Mouse (Mus musculus): ENCODE measurements around the gene Cpne2. TPM values are rescaled to one million over a fixed set of nuclear protein-coding genes. Genes with fewer than 3 reads are reported as not detected.

The Cpne2 gene
- 11.4 and 12.9 TPM in 2 replicates for polyA plus RNA-seq (2015; fragmentation: Nextera tagmentation; extraction: Ambion mirVana)

DNA sequence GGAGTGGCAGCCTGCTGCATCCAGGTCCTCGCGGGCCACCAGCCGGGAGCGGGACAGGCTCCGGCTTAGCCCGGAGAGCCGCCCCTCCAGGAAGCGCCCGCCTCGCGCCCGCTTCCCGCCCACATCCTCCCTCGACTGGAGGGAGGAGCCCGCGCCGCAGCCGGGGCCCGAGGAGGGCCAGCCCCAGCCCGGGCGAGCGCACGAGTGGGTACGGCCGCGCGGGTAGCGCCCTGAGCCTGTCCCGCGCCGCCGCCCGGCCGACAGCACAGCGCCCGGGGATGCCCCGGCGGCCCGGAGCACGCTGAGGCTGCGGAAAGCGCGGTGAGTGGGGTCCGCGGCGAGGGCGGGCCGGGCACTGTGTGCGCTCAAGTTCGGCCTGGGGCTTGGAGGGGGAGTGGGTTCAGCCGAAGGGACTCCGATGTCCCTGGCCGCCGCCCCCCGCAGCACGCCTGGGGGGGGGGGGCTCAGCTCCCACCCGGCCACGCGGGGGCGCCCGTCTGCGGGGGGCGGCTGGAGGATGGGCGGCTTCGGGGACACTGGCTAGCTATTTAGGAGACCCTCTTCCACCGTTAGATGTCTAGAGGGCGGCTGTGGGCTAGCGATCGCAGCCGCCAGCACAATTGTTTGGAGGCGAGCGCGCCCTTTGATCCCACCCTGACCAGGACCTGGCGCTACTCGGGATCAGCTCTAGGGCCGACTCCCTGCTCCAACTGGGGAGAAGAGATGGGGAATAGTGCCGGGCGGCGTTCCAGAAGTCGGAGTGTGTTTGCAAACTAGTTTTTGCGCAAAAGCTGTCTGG, at the start of gene Cpne2:
Gene Cpne2 (plus strand): TSS at position 118 of the 799 bp plus-strand sequence.
- H3K27ac ChIP-seq, result no peak within 1 kb of the TSS
- peak within 1 kb of the TSS; percentile 98 for H3K4me2 ChIP-seq (ENCODE audit: low read length)
- H3K4me3 ChIP-seq (replicated peaks; ENCODE audit: low read depth, low read length), result peak within 1 kb of the TSS; percentile 69
- peak; percentile 78 for ATAC-seq (replicated peaks; ENCODE audit: low FRiP score, low read depth)
- H3K9ac ChIP-seq (ENCODE audit: low read depth, low read length), result peak within 1 kb of the TSS; percentile 66
- H3K27me3 ChIP-seq (ENCODE audit: insufficient read depth, low read length), result no peaks in the 10 kb centered on the region
- H3K36me3 ChIP-seq (ENCODE audit: insufficient read depth, low read length), result no peaks in the 10 kb centered on the region
- H3K9me3 ChIP-seq (replicated peaks; ENCODE audit: low read length), result no peaks in the 10 kb centered on the region
- H3K4me1 ChIP-seq (replicated peaks; ENCODE audit: insufficient read depth, low read length), result peaks cover 4% of the 10 kb centered on the region
- peak; percentile 39; the same call in 1 of the 2 replicates for TF ChIP-seq CTCF (IDR thresholded peaks at IDR 0.05; ENCODE audit: low read depth)
- WGBS, result under 1% methylated on average over 75 of the region's 81 CpGs
- peak; percentile 70 for DNase-seq (ENCODE audit: low spot score)

GRCm38 (mm10) chr8:94485288-94485687, 47.5 kb upstream of the Cpne2 start:
- TF ChIP-seq CTCF (IDR thresholded peaks at IDR 0.05; ENCODE audit: low read depth), result no peak
- ATAC-seq (replicated peaks; ENCODE audit: low FRiP score, low read depth), result no peak
- no peak for DNase-seq (ENCODE audit: low spot score)
- 68% methylated on average over 3 of the region's 3 CpGs for WGBS
- H3K27me3 ChIP-seq (ENCODE audit: insufficient read depth, low read length), result no peaks in the 10 kb centered on the region
- H3K27ac ChIP-seq, result no peak overlapping the region
- no peaks in the 10 kb centered on the region for H3K4me1 ChIP-seq (replicated peaks; ENCODE audit: insufficient read depth, low read length)
- H3K4me2 ChIP-seq (ENCODE audit: low read length), result no peak overlapping the region
- no peaks in the 10 kb centered on the region for H3K9me3 ChIP-seq (replicated peaks; ENCODE audit: low read length)
- no peaks in the 10 kb centered on the region for H3K36me3 ChIP-seq (ENCODE audit: insufficient read depth, low read length)
- H3K4me3 ChIP-seq (replicated peaks; ENCODE audit: low read depth, low read length), result no peak overlapping the region
- H3K9ac ChIP-seq (ENCODE audit: low read depth, low read length), result no peak overlapping the region

GRCm38 (mm10) chr8:94485882-94486281, 46.9 kb upstream of the Cpne2 start:
- no peak for ATAC-seq (replicated peaks; ENCODE audit: low FRiP score, low read depth)
- no peaks in the 10 kb centered on the region for H3K4me1 ChIP-seq (replicated peaks; ENCODE audit: insufficient read depth, low read length)
- H3K36me3 ChIP-seq (ENCODE audit: insufficient read depth, low read length), result no peaks in the 10 kb centered on the region
- WGBS, result 23% methylated on average over 2 of the region's 2 CpGs
- no peak overlapping the region for H3K9ac ChIP-seq (ENCODE audit: low read depth, low read length)
- H3K9me3 ChIP-seq (replicated peaks; ENCODE audit: low read length), result no peaks in the 10 kb centered on the region
- H3K27me3 ChIP-seq (ENCODE audit: insufficient read depth, low read length), result no peaks in the 10 kb centered on the region
- TF ChIP-seq CTCF (IDR thresholded peaks at IDR 0.05; ENCODE audit: low read depth), result peak; percentile 72
- H3K27ac ChIP-seq, result no peak overlapping the region
- H3K4me2 ChIP-seq (ENCODE audit: low read length), result no peak overlapping the region
- no peak overlapping the region for H3K4me3 ChIP-seq (replicated peaks; ENCODE audit: low read depth, low read length)
- DNase-seq (ENCODE audit: low spot score), result peak; percentile 76

- Histone ChIP-seq H3K9ac (ENCODE audit: low read depth, low read length) (no peak overlapping the region), H3K27me3 (ENCODE audit: insufficient read depth, low read length) (no peaks in the 10 kb centered on the region), H3K4me2 (ENCODE audit: low read length) (no peak overlapping the region), H3K4me1 (replicated peaks; ENCODE audit: insufficient read depth, low read length) (no peaks in the 10 kb centered on the region), H3K27ac (no peak overlapping the region), H3K9me3 (replicated peaks; ENCODE audit: low read length) (no peaks in the 10 kb centered on the region), H3K36me3 (ENCODE audit: insufficient read depth, low read length) (no peaks in the 10 kb centered on the region), H3K4me3 (replicated peaks; ENCODE audit: low read depth, low read length) (no peak overlapping the region)
- WGBS, result 63% methylated on average over 2 of the region's 2 CpGs
- DNase-seq (ENCODE audit: low spot score) (no peak), ATAC-seq (replicated peaks; ENCODE audit: low FRiP score, low read depth) (no peak)
- no peak for TF ChIP-seq CTCF (IDR thresholded peaks at IDR 0.05; ENCODE audit: low read depth)
Observed at GRCm38 (mm10) chr8:94488016-94488415, 44.8 kb upstream of the Cpne2 start.

DNA sequence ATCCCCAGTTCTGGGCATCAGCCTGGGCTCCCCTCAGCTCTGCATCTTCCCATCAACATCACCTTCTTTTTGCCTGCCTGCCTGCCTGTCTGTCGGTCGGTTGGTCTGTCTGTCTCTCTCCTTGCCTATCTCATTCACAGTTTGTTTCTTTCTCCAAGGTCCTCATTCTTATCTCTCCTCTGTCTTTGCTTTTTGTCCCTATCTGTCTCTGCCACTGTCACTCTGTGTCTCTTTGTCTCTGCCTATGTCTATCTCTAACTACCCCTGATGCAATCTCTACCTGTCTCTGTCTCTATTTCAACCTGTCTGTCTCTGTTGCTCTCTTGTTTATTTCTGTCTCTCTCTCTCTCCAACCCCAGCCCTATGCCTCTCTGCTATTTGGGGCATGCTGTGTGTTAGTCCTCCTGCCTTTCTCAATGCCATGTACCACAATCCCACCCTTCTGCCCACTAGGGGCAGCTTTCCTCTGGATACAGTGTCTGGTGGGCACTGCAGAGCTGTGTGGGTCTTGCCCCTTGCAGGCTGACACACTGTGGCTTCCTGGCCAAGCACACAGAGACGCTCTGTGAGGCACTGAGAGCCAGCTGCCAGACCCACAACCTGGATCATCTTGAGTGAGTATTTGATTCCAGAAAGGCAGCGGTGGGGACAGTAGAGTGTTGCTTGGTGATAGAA, 42.8 kb upstream of the Cpne2 start:
- no peak overlapping the region for H3K9ac ChIP-seq (ENCODE audit: low read depth, low read length)
- H3K4me1 ChIP-seq (replicated peaks; ENCODE audit: insufficient read depth, low read length), result no peaks in the 10 kb centered on the region
- peak; percentile 45; the same call in 1 of the 2 replicates for TF ChIP-seq CTCF (IDR thresholded peaks at IDR 0.05; ENCODE audit: low read depth)
- H3K4me2 ChIP-seq (ENCODE audit: low read length), result no peak overlapping the region
- no peak overlapping the region for H3K4me3 ChIP-seq (replicated peaks; ENCODE audit: low read depth, low read length)
- H3K27me3 ChIP-seq (ENCODE audit: insufficient read depth, low read length), result no peaks in the 10 kb centered on the region
- WGBS, result 70% methylated on average over 4 of the region's 4 CpGs
- H3K36me3 ChIP-seq (ENCODE audit: insufficient read depth, low read length), result no peaks in the 10 kb centered on the region
- no peak for DNase-seq (ENCODE audit: low spot score)
- no peak overlapping the region for H3K27ac ChIP-seq
- no peak for ATAC-seq (replicated peaks; ENCODE audit: low FRiP score, low read depth)
- H3K9me3 ChIP-seq (replicated peaks; ENCODE audit: low read length), result no peaks in the 10 kb centered on the region

DNA sequence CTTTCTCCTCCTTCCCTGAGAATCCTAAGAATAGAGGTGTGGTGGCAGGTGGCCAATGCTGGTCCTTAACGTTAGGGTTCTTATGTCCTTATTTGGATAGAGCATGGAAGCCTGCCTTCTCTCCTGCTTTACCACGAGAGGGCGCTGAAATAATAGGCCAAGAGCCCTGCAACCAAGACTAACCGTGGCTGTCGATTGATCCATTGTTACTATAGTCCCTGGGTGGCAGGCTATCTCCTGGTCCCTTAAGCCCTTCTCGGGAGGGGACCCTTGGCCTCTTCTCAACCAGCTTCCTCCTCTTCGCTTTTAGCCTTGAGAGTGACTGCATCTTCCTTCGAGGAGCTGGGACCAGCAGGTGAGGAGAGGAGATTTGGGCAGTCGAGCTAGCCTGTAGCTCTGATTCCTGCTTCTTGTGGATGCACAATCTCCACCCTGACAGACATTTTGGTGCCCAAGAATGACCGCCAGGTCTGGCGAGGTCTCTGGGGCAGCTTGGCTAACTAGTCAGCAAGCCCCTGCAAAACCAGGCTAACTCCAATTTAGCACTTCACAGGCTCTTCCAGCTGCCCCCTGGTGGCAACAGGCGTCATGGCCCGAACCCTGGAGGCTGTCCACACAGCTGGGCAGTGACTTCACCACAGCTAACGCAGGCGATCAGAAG, 40.6 kb upstream of the Cpne2 start:
- H3K9ac ChIP-seq (ENCODE audit: low read depth, low read length), result no peak overlapping the region
- no peaks in the 10 kb centered on the region for H3K36me3 ChIP-seq (ENCODE audit: insufficient read depth, low read length)
- H3K4me2 ChIP-seq (ENCODE audit: low read length), result peak overlapping the region; percentile 63

More for the DNA sequence above, 40.6 kb upstream of the Cpne2 start:
- Histone ChIP-seq H3K4me3 (replicated peaks; ENCODE audit: low read depth, low read length) (no peak overlapping the region), H3K9me3 (replicated peaks; ENCODE audit: low read length) (no peaks in the 10 kb centered on the region), H3K27me3 (ENCODE audit: insufficient read depth, low read length) (no peaks in the 10 kb centered on the region), H3K27ac (no peak overlapping the region), H3K4me1 (replicated peaks; ENCODE audit: insufficient read depth, low read length) (no peaks in the 10 kb centered on the region)
- ATAC-seq (replicated peaks; ENCODE audit: low FRiP score, low read depth), result peak; percentile 74
- WGBS, result 5% methylated on average over 15 of the region's 15 CpGs
- peak; percentile 80 for TF ChIP-seq CTCF (IDR thresholded peaks at IDR 0.05; ENCODE audit: low read depth)
- peak; percentile 84 for DNase-seq (ENCODE audit: low spot score)

Data from kidney, postnatal 0 days (tissue).